Mouse (Mus musculus) neural tube, embryonic 11.5 days (tissue): ENCODE measurements around the gene Myo3b. TPM values are rescaled to one million over a fixed set of nuclear protein-coding genes. Genes with fewer than 3 reads are reported as not detected.

Experiments used
- ATAC-seq: fragments of 200-750 bp; cut with Nextera tagmentation; 2 replicates; pipeline ENCODE4 v1.8.0; 2017; ENCODE audit warnings: moderate number of reproducible peaks, mild to moderate bottlenecking, moderate TSS enrichment, moderate library complexity; ENCODE audit not compliant: insufficient read depth, low FRiP score, low TSS enrichment
- DNase-seq: peaks from one replicate; pipeline ENCODE4 v3.0.0-alpha.2; 2015; ENCODE audit warnings: low spot score
- H3K27ac ChIP-seq: fragments of 300-500 bp; sonication (generic); 2 replicates; pipeline ENCODE4 v1.5.1; 2014; ENCODE audit warnings: low read depth, mild to moderate bottlenecking, low read length
- H3K27me3 ChIP-seq: fragments of 300-500 bp; sonication (generic); 2 replicates; pipeline ENCODE4 v1.6.1; 2014; ENCODE audit warnings: mild to moderate bottlenecking, low read length, mixed read lengths; ENCODE audit not compliant: control insufficient read depth, insufficient read depth
- H3K36me3 ChIP-seq: fragments of 300-500 bp; sonication (generic); 2 replicates; pipeline ENCODE4 v1.6.1; 2014; ENCODE audit warnings: mild to moderate bottlenecking, low read length, moderate library complexity, mixed read lengths; ENCODE audit not compliant: control insufficient read depth, insufficient read depth
- H3K4me1 ChIP-seq: fragments of 300-500 bp; sonication (generic); 2 replicates; pipeline ENCODE4 v1.6.1; 2014; ENCODE audit warnings: low read length, mixed read lengths; ENCODE audit not compliant: control insufficient read depth, insufficient read depth
- H3K4me2 ChIP-seq: fragments of 300-500 bp; sonication (generic); 2 replicates; pipeline ENCODE4 v1.6.1; 2014; ENCODE audit warnings: low read depth, mild to moderate bottlenecking, moderate library complexity
- H3K4me3 ChIP-seq: fragments of 300-500 bp; sonication (generic); 2 replicates; pipeline ENCODE4 v1.5.1; 2014; ENCODE audit warnings: low read depth, low read length
- H3K9ac ChIP-seq: fragments of 300-500 bp; sonication (generic); 2 replicates; pipeline ENCODE4 v1.6.1; 2014; ENCODE audit warnings: mild to moderate bottlenecking, low read length
- H3K9me3 ChIP-seq: fragments of 300-500 bp; sonication (generic); 2 replicates; pipeline ENCODE4 v1.6.1; 2016; ENCODE audit warnings: low read length; ENCODE audit not compliant: control insufficient read depth
- WGBS: fragments of 180-500 bp; shearing (Covaris S2); extraction: QIAGEN DNeasy Blood & Tissue Kit; methylation state at CpG from one replicate; pipeline ENCODE4 v1.1.7; 2014; 5-methylcytosine and 5-hydroxymethylcytosine counted together
- polyA plus RNA-seq: library from polyadenylated mRNA; unstranded; fragments of >200 nt; fragmentation: Nextera tagmentation; extraction: Ambion mirVana; gene quantifications from 2 replicates; pipeline ENCODE4 v1.2.1, GENCODE M21; 2014

The Myo3b gene
- polyA plus RNA-seq, 1 experiment from 2014 or later, result 0.04 TPM

GRCm38 (mm10) chr2:70187040-70187439, 148.1 kb downstream of the Myo3b start:
- H3K27ac ChIP-seq, result no peak overlapping the region
- ATAC-seq, result no peak
- DNase-seq, result no peak
- no peaks in the 10 kb centered on the region for H3K4me1 ChIP-seq
- no peak overlapping the region for H3K4me2 ChIP-seq
- H3K4me3 ChIP-seq, result no peak overlapping the region
- 75% methylated on average over 6 of the region's 6 CpGs for WGBS
- H3K27me3 ChIP-seq, result no peaks in the 10 kb centered on the region
- no peaks in the 10 kb centered on the region for H3K9me3 ChIP-seq
- H3K36me3 ChIP-seq, result no peaks in the 10 kb centered on the region
- H3K9ac ChIP-seq, result no peak overlapping the region

DNA sequence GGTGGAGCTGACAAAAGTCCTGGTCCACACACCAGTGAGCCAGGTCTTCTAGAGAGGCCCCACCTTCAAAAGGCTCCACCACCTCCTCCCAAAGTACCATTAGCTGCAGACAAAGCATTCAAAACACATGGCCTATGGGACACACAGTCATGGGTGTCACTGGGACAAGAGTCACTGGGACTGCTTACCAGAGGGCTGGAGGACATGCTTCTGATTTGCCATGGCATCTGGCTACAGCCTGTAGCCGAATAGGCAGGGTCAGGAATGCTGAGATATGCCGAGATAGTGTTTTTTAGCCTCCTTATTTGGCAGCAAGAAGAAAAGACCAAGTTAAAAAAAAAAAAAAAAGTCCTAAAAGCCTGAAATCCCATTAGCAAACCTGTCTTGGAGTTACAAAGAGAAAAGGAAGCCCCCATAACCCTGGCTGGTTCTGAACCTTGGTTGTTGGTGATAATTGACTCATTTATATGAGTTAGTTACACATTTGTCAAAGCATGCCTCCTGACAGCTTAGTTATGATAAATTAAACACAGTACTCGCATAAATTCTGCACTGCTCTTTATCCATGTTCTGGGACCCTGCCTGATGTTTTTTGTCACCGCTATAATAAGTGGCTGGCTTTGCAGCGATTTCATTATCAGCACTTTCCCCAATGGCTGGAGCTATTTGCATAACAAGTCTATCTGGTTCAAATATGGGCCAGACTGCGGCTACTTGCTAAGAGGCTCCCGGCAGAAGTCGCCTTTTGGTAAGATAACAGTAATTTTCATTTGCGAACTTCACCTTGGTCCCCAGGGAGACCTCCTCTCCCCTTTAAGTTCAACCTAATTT, 156.7 kb downstream of the Myo3b start:
- Histone ChIP-seq H3K4me2 (no peak overlapping the region), H3K9me3 (no peaks in the 10 kb centered on the region), H3K36me3 (no peaks in the 10 kb centered on the region), H3K27me3 (no peaks in the 10 kb centered on the region), H3K27ac (no peak overlapping the region), H3K9ac (no peak overlapping the region), H3K4me1 (no peaks in the 10 kb centered on the region), H3K4me3 (no peak overlapping the region)
- no peak for DNase-seq
- no peak for ATAC-seq
- WGBS, result 80% methylated on average over 9 of the region's 9 CpGs

DNA sequence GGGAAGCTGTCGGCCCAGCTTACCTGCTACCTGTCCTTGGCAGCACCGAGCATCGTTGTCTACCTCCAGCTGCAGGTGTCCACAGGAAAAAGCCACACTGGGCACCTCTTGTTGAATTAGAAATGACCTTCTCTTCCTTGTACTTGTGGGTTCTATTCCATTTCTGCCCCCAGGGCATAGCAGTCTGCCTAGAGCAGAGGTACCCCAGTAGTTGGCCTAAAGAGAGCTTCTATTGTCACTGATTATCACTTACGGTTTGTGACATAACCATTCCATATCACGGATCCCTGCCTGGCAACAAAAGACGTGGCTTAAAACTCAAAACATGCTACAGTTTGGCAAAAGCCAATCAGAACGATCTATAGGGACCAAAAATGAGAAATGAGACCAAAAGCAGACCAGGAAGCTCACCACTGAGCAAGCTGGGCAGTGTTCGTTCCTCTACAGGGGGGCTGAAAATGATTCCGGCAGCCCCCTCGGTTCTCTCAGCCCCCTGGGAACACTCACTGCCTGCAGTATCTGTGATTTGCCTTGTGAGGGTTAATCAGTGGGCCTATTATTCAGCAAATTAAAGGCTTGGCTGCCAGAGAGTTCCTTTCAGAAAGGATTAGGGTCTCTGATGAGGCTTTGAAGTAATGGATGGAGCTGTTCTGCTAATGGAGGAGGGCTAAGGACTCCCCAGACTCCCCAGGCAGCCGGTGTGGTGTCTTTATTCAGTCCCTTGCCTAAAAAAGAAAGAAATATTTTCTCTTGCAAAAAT, 163.1 kb downstream of the Myo3b start:
- no peak overlapping the region for H3K4me3 ChIP-seq
- H3K4me1 ChIP-seq, result peaks cover 13% of the 10 kb centered on the region
- H3K9me3 ChIP-seq, result no peaks in the 10 kb centered on the region
- no peak for ATAC-seq
- no peak overlapping the region for H3K9ac ChIP-seq
- H3K4me2 ChIP-seq, result no peak overlapping the region
- H3K36me3 ChIP-seq, result no peaks in the 10 kb centered on the region
- WGBS, result 34% methylated on average over 11 of the region's 11 CpGs
- H3K27me3 ChIP-seq, result no peaks in the 10 kb centered on the region
- DNase-seq, result peak; percentile 42
- 0 out of 2 replicates have a peak overlapping the region, but pooled peaks have one; percentile 42 for H3K27ac ChIP-seq

DNA sequence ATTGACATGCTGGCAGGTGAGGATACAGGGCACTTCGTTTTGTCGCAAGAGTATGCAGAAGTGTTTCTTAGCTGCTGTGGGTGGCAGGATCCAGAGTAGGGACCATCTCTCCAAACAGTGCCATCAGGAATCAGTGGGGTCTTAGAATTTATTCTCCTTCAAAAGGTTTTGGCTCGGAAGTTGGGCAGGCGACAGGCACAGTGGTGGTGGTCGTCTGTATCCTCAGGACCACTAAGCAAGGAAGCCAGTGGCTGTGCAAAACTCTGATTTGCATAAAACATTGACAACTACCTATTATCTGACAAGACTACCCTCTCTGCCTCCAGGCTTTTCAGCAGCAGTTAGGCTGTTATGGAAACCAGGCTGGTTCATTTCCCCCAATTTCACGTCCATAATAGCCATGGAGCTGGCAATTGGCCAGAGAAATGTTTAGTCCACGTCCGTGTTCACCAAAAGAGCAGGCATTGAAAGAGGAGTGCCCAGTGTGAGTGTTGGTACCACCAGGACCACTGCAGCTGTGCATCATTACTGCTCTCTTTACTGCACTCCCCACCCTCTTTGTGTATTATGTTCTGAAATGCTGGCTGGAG, 163.7 kb downstream of the Myo3b start:
- WGBS, result 18% methylated on average over 8 of the region's 8 CpGs
- Histone ChIP-seq H3K4me3 (no peak overlapping the region), H3K9ac (no peak overlapping the region), H3K27me3 (no peaks in the 10 kb centered on the region), H3K27ac (0 out of 2 replicates have a peak overlapping the region, but pooled peaks have one; percentile 42), H3K36me3 (no peaks in the 10 kb centered on the region), H3K9me3 (no peaks in the 10 kb centered on the region), H3K4me1 (peaks cover 13% of the 10 kb centered on the region), H3K4me2 (no peak overlapping the region)
- ATAC-seq (peak; percentile 45; the same call in 1 of the 2 replicates), DNase-seq (peak; percentile 40)

GRCm38 (mm10) chr2:70208411-70208810, 169.5 kb downstream of the Myo3b start:
- no peaks in the 10 kb centered on the region for H3K9me3 ChIP-seq
- H3K9ac ChIP-seq, result no peak overlapping the region
- no peaks in the 10 kb centered on the region for H3K27me3 ChIP-seq
- no peaks in the 10 kb centered on the region for H3K4me1 ChIP-seq
- no peak overlapping the region for H3K4me2 ChIP-seq
- no peaks in the 10 kb centered on the region for H3K36me3 ChIP-seq
- H3K27ac ChIP-seq, result no peak overlapping the region
- no peak overlapping the region for H3K4me3 ChIP-seq
- 97% methylated on average over 1 of the region's 1 CpGs for WGBS
- no peak for DNase-seq
- ATAC-seq, result no peak

GRCm38 (mm10) chr2:70209790-70210189, 170.9 kb downstream of the Myo3b start:
- Histone ChIP-seq H3K27me3 (no peaks in the 10 kb centered on the region), H3K9me3 (no peaks in the 10 kb centered on the region), H3K4me1 (no peaks in the 10 kb centered on the region), H3K9ac (no peak overlapping the region), H3K4me2 (no peak overlapping the region), H3K4me3 (no peak overlapping the region), H3K27ac (no peak overlapping the region), H3K36me3 (no peaks in the 10 kb centered on the region)
- DNase-seq (no peak), ATAC-seq (no peak)
- 90% methylated on average over 3 of the region's 3 CpGs for WGBS

DNA sequence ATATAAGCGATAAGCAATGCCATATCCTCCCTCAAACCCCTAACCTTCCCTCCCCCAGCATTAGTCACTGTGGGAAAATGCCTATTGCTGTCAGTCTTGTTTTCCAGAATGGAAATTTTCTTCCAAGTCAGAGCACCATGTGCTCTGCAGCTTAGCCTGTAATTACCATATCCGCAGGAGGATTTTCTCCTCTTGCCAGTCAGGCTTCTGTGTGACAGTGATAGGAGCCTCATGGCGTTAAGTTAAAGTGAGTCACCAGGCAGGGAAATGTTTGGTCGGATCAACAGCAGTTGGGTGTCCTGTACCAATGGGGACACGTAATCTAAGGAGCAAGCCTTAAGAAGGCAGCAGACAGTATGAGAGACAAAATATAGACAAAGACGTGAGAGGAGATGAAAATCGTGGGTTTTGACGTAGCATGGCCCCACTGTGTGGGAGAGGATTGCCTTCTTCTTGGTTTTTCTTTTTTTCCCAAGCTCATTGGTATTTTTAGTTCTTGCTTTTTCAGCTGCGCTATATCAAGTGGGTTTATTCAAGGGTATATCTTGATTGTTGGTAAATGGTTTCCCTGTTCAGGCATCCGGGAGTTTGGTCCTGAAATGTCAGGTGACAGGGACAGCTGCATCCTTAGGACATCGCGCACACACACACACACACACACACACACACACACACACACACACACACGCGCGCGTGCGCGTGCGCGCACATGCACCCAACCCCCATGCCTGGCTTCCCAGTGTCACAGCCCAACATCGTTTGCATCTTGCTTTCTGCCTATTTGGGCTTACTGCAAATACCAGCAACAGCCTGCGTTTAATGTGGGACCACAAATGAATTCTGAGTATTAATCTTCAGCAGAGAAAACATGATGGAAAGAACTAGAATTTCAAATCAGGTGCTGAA, 171.8 kb downstream of the Myo3b start:
- no peak overlapping the region for H3K4me3 ChIP-seq
- 93% methylated on average over 22 of the region's 22 CpGs for WGBS
- ATAC-seq (no peak), DNase-seq (no peak)
- H3K27me3 ChIP-seq, result no peaks in the 10 kb centered on the region
- no peaks in the 10 kb centered on the region for H3K4me1 ChIP-seq
- H3K9ac ChIP-seq, result no peak overlapping the region
- no peaks in the 10 kb centered on the region for H3K36me3 ChIP-seq
- no peak overlapping the region for H3K4me2 ChIP-seq
- no peak overlapping the region for H3K27ac ChIP-seq
- no peaks in the 10 kb centered on the region for H3K9me3 ChIP-seq

GRCm38 (mm10) chr2:70214401-70214800, 175.5 kb downstream of the Myo3b start:
- Histone ChIP-seq H3K27me3 (no peaks in the 10 kb centered on the region), H3K4me2 (no peak overlapping the region), H3K9me3 (no peaks in the 10 kb centered on the region), H3K36me3 (no peaks in the 10 kb centered on the region), H3K9ac (no peak overlapping the region), H3K4me3 (no peak overlapping the region), H3K27ac (no peak overlapping the region), H3K4me1 (no peaks in the 10 kb centered on the region)
- DNase-seq (no peak), ATAC-seq (no peak)
- WGBS, result 83% methylated on average over 8 of the region's 8 CpGs
